Mouse (Mus musculus): ENCODE measurements around the gene Mrps7. TPM values are rescaled to one million over a fixed set of nuclear protein-coding genes. Genes with fewer than 3 reads are reported as not detected.

Mrps7 gene
- polyA plus RNA-seq, 1 experiment from 2014 or later = 69.9 TPM

DNA sequence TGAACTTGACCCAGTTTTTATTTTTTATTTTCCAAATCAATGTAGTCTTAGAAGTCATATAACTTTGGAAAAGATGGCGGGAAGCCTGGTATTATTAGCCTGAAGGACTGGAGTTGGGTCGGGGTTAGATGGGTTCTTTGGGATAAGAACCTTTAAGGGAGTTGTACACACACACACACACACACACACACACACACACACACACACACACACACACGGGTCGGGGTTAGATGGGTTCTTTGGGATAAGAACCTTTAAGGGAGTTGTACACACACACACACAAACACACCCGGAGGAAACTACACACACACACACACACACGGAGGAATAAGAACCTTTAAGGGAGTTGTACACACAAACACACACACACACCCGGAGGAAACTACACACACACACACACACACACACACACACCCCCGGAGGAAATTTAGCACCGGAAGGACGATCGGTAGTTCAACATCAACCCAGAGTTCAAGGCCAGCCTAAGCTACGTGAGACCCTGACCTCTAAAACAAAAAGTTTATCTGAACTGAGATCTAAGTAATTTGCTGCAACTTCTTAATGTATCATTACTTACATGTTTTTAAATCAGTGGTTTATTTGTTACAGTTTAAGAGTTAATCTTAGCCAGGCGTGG is 24.9 kb downstream of the Mrps7 start:
- CTCF ChIA-PET = interaction anchor here (1.0 to 1.5 kb wide), 2 partner anchors 80 to 86 kb away, joined by 3 to 4 read pairs; partner anchors contain the start of gene Grb2

DNA sequence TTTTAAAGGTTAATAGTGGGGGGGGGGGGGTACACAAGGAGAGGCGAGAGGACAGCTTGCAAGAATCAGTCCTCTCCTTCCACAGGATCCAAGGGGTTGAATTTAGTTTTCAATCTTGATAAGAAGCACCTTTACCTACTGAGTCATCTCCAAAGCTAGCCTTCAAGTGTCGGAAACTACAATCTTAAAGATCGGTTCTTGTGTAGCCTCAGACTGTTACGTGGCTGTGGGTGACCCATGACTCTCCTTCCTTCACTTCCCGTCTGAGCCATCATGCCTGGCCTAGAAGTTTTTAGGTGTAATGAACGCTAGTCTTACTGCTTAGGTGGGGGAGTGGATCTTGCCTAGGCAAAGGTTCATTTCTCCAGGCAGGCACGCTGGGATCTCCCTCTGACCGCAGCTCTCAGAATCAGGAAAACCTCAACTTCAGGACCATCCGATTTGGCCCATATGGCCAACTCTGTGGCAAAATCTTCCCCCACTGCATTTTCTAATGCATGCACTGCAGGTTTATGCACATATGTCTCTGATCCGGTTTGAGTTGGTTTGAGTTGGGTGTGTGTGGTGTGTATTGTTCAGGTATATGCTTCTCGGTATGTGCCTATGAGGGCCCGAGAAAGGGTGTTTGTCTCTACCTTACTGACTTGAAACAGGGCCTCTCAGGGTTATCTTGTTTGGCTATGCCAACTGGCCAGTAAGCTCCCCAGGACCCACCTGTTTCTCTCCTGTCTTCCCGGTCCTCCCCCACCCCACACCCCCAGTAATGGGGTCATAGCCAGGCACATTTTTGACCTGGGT is 26.2 kb downstream of the Mrps7 start:
- no peaks in the 10 kb centered on the region for H3K27me3 ChIP-seq
- no peak for TF ChIP-seq CTCF (IDR thresholded peaks at IDR 0.05)
- ATAC-seq (no peak), DNase-seq (ENCODE audit: low read depth, low spot score) (no peak)
- CTCF ChIA-PET = interaction anchor here (1.3 to 1.5 kb wide), 2 partner anchors 79 kb away, joined by 3 to 4 read pairs; partner anchors contain the start of gene Grb2
- POLR2A ChIA-PET = interaction anchor here (0.6 kb wide), 2 partner anchors 15 to 185 kb away, joined by 3 to 5 read pairs; no protein-coding TSS in a partner anchor
- in situ Hi-C loops (cut with MboI; ENCODE audit: low pct_unique_long_range_greater_than_20kb) = no loop called here

More for the DNA sequence above, 24.9 kb downstream of the Mrps7 start:
- no peaks in the 10 kb centered on the region for H3K27me3 ChIP-seq
- DNase-seq (ENCODE audit: low read depth, low spot score) (no peak), ATAC-seq (no peak)
- in situ Hi-C loops (cut with MboI; ENCODE audit: low pct_unique_long_range_greater_than_20kb) = no loop called here
- POLR2A ChIA-PET = interaction anchor here (0.7 to 1.8 kb wide), 4 partner anchors 15 to 205 kb away, joined by 4 to 7 read pairs (median 5); partner anchors contain the start of gene Mif4gd
- TF ChIP-seq CTCF (IDR thresholded peaks at IDR 0.05) = no peak

GRCm38 (mm10) chr11:115630532-115631504 is 27.1 kb downstream of the Mrps7 start:
- CTCF ChIA-PET = interaction anchor here (1.2 to 2.6 kb wide), 10 partner anchors 11 to 87 kb away, joined by 4 to 23 read pairs (median 7); partner anchors contain the start of gene Mif4gd
- DNase-seq (ENCODE audit: low read depth, low spot score) = no peak
- in situ Hi-C loops (cut with MboI; ENCODE audit: low pct_unique_long_range_greater_than_20kb) = no loop called here
- POLR2A ChIA-PET = interaction anchor here (0.6 kb wide), 1 partner anchor 267 kb away, joined by 3 read pairs; no protein-coding TSS in a partner anchor
- no peak for TF ChIP-seq CTCF (IDR thresholded peaks at IDR 0.05)
- ATAC-seq = no peak
- no peaks in the 10 kb centered on the region for H3K27me3 ChIP-seq

DNA sequence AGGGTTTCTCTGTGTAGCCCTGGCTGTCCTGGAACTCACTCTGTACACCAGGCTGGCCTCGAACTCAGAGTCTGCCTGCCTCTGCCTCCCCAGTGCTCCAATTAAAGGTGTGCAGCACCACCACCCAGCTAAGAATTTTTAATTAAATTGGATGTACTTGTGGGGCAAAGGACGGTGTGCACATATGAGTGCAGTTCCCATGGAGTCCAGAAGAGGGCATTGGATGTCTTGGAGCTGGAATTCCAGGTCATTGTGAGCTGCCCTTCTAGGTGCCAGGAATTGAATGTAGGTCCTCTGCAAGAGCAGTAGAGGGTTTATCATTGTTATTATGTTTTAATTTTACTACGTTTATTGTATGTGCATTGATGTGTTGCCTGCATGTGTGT is 27.8 kb downstream of the Mrps7 start:
- no peak for DNase-seq (ENCODE audit: low read depth, low spot score)
- CTCF ChIA-PET = interaction anchor here (1.2 to 2.6 kb wide), 10 partner anchors 10 to 86 kb away, joined by 4 to 23 read pairs (median 7); partner anchors contain the start of gene Mif4gd
- no peak for ATAC-seq
- in situ Hi-C loops (cut with MboI; ENCODE audit: low pct_unique_long_range_greater_than_20kb) = no loop called here
- TF ChIP-seq CTCF (IDR thresholded peaks at IDR 0.05) = peak; percentile 75
- POLR2A ChIA-PET = interaction anchor here (0.6 kb wide), 1 partner anchor 267 kb away, joined by 3 read pairs; no protein-coding TSS in a partner anchor
- no peaks in the 10 kb centered on the region for H3K27me3 ChIP-seq

- no peak for DNase-seq (ENCODE audit: low read depth, low spot score)
- ChIA-PET POLR2A (no interaction called here), CTCF (interaction anchor here (1.2 to 2.6 kb wide), 9 partner anchors 9 to 85 kb away, joined by 4 to 23 read pairs (median 8); partner anchors contain the start of gene Mif4gd)
- no peak for TF ChIP-seq CTCF (IDR thresholded peaks at IDR 0.05)
- in situ Hi-C loops (cut with MboI; ENCODE audit: low pct_unique_long_range_greater_than_20kb) = no loop called here
- no peak for ATAC-seq
- no peaks in the 10 kb centered on the region for H3K27me3 ChIP-seq
These were observed 28.5 kb downstream of the Mrps7 start for GRCm38 (mm10) chr11:115632247-115632646.

DNA sequence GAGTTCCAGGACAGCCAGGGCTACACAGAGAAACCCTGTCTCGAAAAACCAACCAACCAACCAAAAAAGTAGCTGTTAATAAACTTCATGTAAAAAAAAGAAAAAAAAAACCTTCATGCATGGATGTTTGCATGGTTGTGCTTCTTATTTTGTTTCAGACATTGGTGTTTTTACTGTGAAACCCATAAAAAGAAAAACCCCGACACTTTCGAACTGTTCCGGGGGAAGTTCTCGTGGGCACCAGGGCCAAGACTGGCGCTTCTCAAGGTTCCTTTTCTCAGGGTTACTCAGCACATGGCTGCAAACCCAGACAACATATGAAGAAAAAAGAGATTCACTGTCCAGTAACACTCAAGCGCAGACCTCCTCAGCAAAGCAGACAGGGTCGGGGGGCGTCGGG is 29.1 kb downstream of the Mrps7 start:
- POLR2A ChIA-PET = no interaction called here
- no peak for TF ChIP-seq CTCF (IDR thresholded peaks at IDR 0.05)
- H3K27me3 ChIP-seq = no peaks in the 10 kb centered on the region
- no peak for ATAC-seq
- in situ Hi-C loops (cut with MboI; ENCODE audit: low pct_unique_long_range_greater_than_20kb) = no loop called here
- CTCF ChIA-PET = interaction anchor here (1.7 to 2.6 kb wide), 5 partner anchors 14 to 85 kb away, joined by 6 to 23 read pairs (median 8); no protein-coding TSS in a partner anchor
- DNase-seq (ENCODE audit: low read depth, low spot score) = no peak

DNA sequence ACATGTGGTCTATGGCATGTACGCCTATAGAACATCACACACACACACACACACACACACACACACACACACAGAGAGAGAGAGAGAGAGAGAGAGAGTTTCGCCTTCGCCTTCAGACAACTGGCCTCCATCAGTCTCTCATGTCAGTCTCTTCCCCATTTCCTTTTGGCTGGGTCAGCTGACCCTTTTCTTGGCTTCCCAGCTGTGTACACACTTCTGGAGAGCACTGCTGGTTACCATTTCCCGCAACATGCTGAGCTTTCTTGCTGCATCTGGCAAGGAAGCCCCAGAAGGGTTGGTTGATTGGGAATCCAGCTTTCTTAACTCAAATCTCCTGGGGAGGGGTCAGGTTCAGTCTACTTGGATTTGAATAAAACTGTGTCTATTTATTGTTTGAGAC is 30.4 kb downstream of the Mrps7 start:
- TF ChIP-seq CTCF (IDR thresholded peaks at IDR 0.05) = no peak
- in situ Hi-C loops (cut with MboI; ENCODE audit: low pct_unique_long_range_greater_than_20kb) = no loop called here
- POLR2A ChIA-PET = no interaction called here
- H3K27me3 ChIP-seq = no peaks in the 10 kb centered on the region
- ATAC-seq (no peak), DNase-seq (ENCODE audit: low read depth, low spot score) (no peak)
- CTCF ChIA-PET = interaction anchor here (1.2 to 1.5 kb wide), 3 partner anchors 13 to 81 kb away, joined by 3 to 5 read pairs (median 3); no protein-coding TSS in a partner anchor

GRCm38 (mm10) chr11:115635041-115635440 is 31.3 kb downstream of the Mrps7 start:
- H3K27me3 ChIP-seq = no peaks in the 10 kb centered on the region
- CTCF ChIA-PET = interaction anchor here (1.2 to 1.4 kb wide), 2 partner anchors 12 to 80 kb away, joined by 3 to 5 read pairs; no protein-coding TSS in a partner anchor
- DNase-seq (ENCODE audit: low read depth, low spot score) = no peak
- ATAC-seq = no peak
- no peak for TF ChIP-seq CTCF (IDR thresholded peaks at IDR 0.05)
- POLR2A ChIA-PET = no interaction called here
- in situ Hi-C loops (cut with MboI; ENCODE audit: low pct_unique_long_range_greater_than_20kb) = loop anchor here (5.0 kb wide), 1 partner anchor 177 kb away; the partner anchor contains the start of genes Caskin2 and Tsen54

DNA sequence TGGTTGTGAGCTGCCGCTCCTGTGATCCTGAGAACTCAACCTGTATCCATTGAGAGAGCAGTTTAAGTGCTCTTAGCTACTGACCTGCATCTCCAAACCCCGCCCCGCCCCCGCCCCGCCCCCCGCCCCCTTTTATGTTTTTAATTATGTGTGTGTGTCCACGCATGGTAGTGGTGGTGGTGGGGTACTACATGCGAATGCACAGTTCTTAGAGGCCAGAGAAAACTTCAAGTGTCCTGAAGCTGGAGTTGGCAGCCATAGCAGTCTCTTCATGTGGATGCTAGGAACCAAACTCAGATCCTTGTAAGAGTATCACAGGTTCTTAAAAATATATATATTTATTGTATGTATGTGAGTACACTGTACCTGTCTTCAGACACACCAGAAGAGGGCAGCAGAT is 31.8 kb downstream of the Mrps7 start:
- in situ Hi-C loops (cut with MboI; ENCODE audit: low pct_unique_long_range_greater_than_20kb) = loop anchor here (5.0 kb wide), 1 partner anchor 177 kb away; the partner anchor contains the start of genes Caskin2 and Tsen54
- CTCF ChIA-PET = interaction anchor here (1.2 to 1.4 kb wide), 2 partner anchors 12 to 79 kb away, joined by 3 to 5 read pairs; no protein-coding TSS in a partner anchor

More for the DNA sequence above, 31.8 kb downstream of the Mrps7 start:
- no peak for TF ChIP-seq CTCF (IDR thresholded peaks at IDR 0.05)
- POLR2A ChIA-PET = no interaction called here
- ATAC-seq (no peak), DNase-seq (ENCODE audit: low read depth, low spot score) (no peak)
- no peaks in the 10 kb centered on the region for H3K27me3 ChIP-seq
